Comparison of ENCODE assay signal across 8 mouse cellular contexts in the genomic region with DNA sequence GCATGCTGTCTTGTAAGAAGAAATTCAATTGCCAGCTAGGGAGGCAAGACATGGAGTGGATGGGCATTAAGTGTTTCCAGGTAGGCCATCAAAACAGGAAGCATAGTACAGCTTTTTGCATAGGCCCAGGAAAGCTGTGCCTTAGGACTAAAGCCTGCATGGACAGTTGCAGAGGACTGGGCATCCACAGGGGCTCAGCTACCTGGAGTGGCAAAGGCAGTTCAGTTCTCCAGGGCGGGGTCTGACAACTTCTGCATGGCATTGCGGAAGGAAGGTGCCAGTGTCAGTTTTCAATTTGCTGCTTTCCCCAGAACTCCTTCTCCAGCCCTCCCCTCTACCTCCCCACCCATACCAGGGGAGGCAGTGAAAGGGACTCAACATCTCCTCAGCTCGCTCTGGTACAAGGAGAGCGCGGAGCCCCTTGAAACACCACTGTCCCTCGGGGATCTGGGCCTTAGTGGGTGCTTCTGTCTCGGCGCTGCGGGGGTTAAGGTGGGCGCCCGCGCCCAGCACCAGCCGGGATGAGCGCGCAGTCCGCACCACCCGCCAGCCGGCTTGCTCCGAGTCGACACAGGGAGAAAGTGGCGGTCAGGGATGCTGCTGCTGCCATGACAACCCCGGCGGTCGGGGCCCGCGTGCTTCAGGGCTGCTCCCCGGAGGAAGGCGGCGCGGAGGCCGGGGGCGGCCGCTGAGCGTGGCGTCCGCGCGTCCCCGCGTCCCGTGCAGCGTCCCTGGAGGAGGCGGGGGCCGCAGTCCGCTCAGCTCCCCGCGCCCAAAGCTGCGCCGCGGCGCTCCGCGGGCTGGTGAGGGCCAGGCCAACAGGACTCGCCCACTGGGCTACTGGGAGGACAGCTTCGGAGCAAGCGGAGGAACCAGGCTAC.
DNase-seq lines count a peak whose midpoint lies in the region; ATAC-seq and TF ChIP-seq lines count a peak whose summit lies in the region.

No protein-coding gene starts in this region.

- peak overlapping the region; percentile 63 for H3K9ac ChIP-seq in forebrain, embryonic 11.5 days (ENCODE audit: low read length)
- peak overlapping the region; percentile 79 for H3K9ac ChIP-seq in hindbrain, embryonic 13.5 days
- 0 out of 2 replicates have a peak overlapping the region, but pooled peaks have one; percentile 20 for H3K9ac ChIP-seq in limb, embryonic 15.5 days

- no peaks in the 10 kb centered on the region for H3K9me3 ChIP-seq in heart, embryonic 10.5 days
- no peaks in the 10 kb centered on the region for H3K9me3 ChIP-seq in forebrain, embryonic 11.5 days (ENCODE audit: control insufficient read depth, low read length)
- H3K9me3 ChIP-seq in hindbrain, embryonic 13.5 days, result no peaks in the 10 kb centered on the region
- no peaks in the 10 kb centered on the region for H3K9me3 ChIP-seq in limb, embryonic 15.5 days

- no peaks in the 10 kb centered on the region for H3K36me3 ChIP-seq in heart, embryonic 10.5 days
- H3K36me3 ChIP-seq in forebrain, embryonic 11.5 days (ENCODE audit: control insufficient read depth, insufficient read depth, low read length), result no peaks in the 10 kb centered on the region
- no peaks in the 10 kb centered on the region for H3K36me3 ChIP-seq in hindbrain, embryonic 13.5 days
- no peaks in the 10 kb centered on the region for H3K36me3 ChIP-seq in limb, embryonic 15.5 days

- ATAC-seq in forebrain, embryonic 11.5 days (replicated peaks; ENCODE audit: low FRiP score), result peak; percentile 89
- ATAC-seq in hindbrain, embryonic 13.5 days (ENCODE audit: low FRiP score), result peak; percentile 84
- no peak for ATAC-seq in limb, embryonic 15.5 days (ENCODE audit: insufficient number of reproducible peaks, low FRiP score, low TSS enrichment, low read depth)
- ATAC-seq in monocyte, adult 5-6 weeks (replicated peaks; ENCODE audit: insufficient number of reproducible peaks, low FRiP score, low TSS enrichment, poor library complexity, severe bottlenecking), result no peak

- TF ChIP-seq CTCF in brain, embryonic 14.5 days (IDR thresholded peaks at IDR 0.05; ENCODE audit: borderline replicate concordance, extremely low read depth, insufficient read depth, insufficient read length), result no peak

- TF ChIP-seq POLR2A in brain, embryonic 14.5 days (IDR thresholded peaks at IDR 0.05; ENCODE audit: borderline replicate concordance, extremely low read depth, insufficient read depth, insufficient read length, poor library complexity, severe bottlenecking), result no peak

- intact Hi-C loops in heart, postnatal 25 days (cut with DNase I), result loop anchor here (5.0 kb wide), 1 partner anchor 141 kb away; no protein-coding TSS in a partner anchor

- H3K27me3 ChIP-seq in heart, embryonic 10.5 days (ENCODE audit: insufficient read depth, poor library complexity, severe bottlenecking), result peaks cover 40% of the 10 kb centered on the region
- peaks cover 8% of the 10 kb centered on the region; the same call in 1 of the 2 replicates for H3K27me3 ChIP-seq in forebrain, embryonic 11.5 days (ENCODE audit: control insufficient read depth, insufficient read depth, low read length)
- peaks cover 28% of the 10 kb centered on the region for H3K27me3 ChIP-seq in hindbrain, embryonic 13.5 days
- peaks cover 46% of the 10 kb centered on the region for H3K27me3 ChIP-seq in limb, embryonic 15.5 days

- peak overlapping the region; percentile 79 for H3K4me3 ChIP-seq in heart, embryonic 10.5 days
- H3K4me3 ChIP-seq in forebrain, embryonic 11.5 days (ENCODE audit: low read depth, low read length), result peak overlapping the region; percentile 51
- peak overlapping the region; percentile 65 for H3K4me3 ChIP-seq in hindbrain, embryonic 13.5 days
- peak overlapping the region; percentile 52 for H3K4me3 ChIP-seq in limb, embryonic 15.5 days

- H3K4me2 ChIP-seq in forebrain, embryonic 11.5 days (ENCODE audit: low read depth, low read length, severe bottlenecking), result peak overlapping the region; percentile 97
- peak overlapping the region; percentile 97 for H3K4me2 ChIP-seq in hindbrain, embryonic 13.5 days
- H3K4me2 ChIP-seq in limb, embryonic 15.5 days, result peak overlapping the region; percentile 97

- DNase-seq in heart, embryonic 10.5 days (ENCODE audit: low spot score), result no peak
- no peak for DNase-seq in heart, postnatal 25 days (ENCODE audit: low spot score)
- DNase-seq in brain, embryonic 14.5 days (ENCODE audit: low read depth), result peak; percentile 73
- peak; percentile 83 for DNase-seq in forebrain, embryonic 11.5 days (ENCODE audit: low spot score)
- DNase-seq in retina, postnatal 7 days (ENCODE audit: low read depth, low spot score), result peak; percentile 27

- H3K27ac ChIP-seq in heart, embryonic 10.5 days, result peak overlapping the region; percentile 59
- no peak overlapping the region for H3K27ac ChIP-seq in forebrain, embryonic 11.5 days (ENCODE audit: low read depth, low read length)
- 0 out of 2 replicates have a peak overlapping the region, but pooled peaks have one; percentile 2 for H3K27ac ChIP-seq in hindbrain, embryonic 13.5 days
- no peak overlapping the region for H3K27ac ChIP-seq in limb, embryonic 15.5 days

- WGBS in heart, embryonic 10.5 days, result 1% methylated on average over 56 of the region's 56 CpGs
- under 1% methylated on average over 56 of the region's 56 CpGs for WGBS in forebrain, embryonic 11.5 days
- 2% methylated on average over 53 of the region's 56 CpGs for WGBS in hindbrain, embryonic 13.5 days
- 2% methylated on average over 56 of the region's 56 CpGs for WGBS in limb, embryonic 15.5 days

- peaks cover 9% of the 10 kb centered on the region; the same call in 1 of the 2 replicates for H3K4me1 ChIP-seq in heart, embryonic 10.5 days
- no peaks in the 10 kb centered on the region; the same call in 1 of the 2 replicates for H3K4me1 ChIP-seq in forebrain, embryonic 11.5 days (replicated peaks; ENCODE audit: control insufficient read depth, insufficient read depth, low read length)
- peaks cover 35% of the 10 kb centered on the region for H3K4me1 ChIP-seq in hindbrain, embryonic 13.5 days (replicated peaks)
- peaks cover 16% of the 10 kb centered on the region for H3K4me1 ChIP-seq in limb, embryonic 15.5 days

Comparison
In these comparisons a context has a peak if more than half of its experiments do, and no peak if none do; other contexts are left out.
1. DNase-seq: peak in brain, embryonic 14.5 days (single experiment), forebrain, embryonic 11.5 days (single experiment) and retina, postnatal 7 days (single experiment); none in heart, embryonic 10.5 days (single experiment) and heart, postnatal 25 days (single experiment).
2. H3K27ac ChIP-seq: peak in heart, embryonic 10.5 days (single experiment) and hindbrain, embryonic 13.5 days (single experiment); none in forebrain, embryonic 11.5 days (single experiment) and limb, embryonic 15.5 days (single experiment).
3. ATAC-seq: peak in forebrain, embryonic 11.5 days (single experiment) and hindbrain, embryonic 13.5 days (single experiment); none in limb, embryonic 15.5 days (single experiment) and monocyte, adult 5-6 weeks (single experiment).
4. H3K9ac ChIP-seq: peak in every context shown above with its lines; median percentile 79 in hindbrain, embryonic 13.5 days; 63 in forebrain, embryonic 11.5 days; 20 in limb, embryonic 15.5 days.
5. Peak in every context shown above with its lines, with median percentiles within 50 percentile points of each other: H3K4me3 ChIP-seq and H3K4me2 ChIP-seq.